Mouse (Mus musculus) liver, postnatal 0 days (tissue): ENCODE results near the gene Zfp846. TPM values are rescaled to one million over a fixed set of nuclear protein-coding genes. Genes with fewer than 3 reads are reported as not detected.

ENCODE experiments used
- ATAC-seq: fragments of 200-750 bp; cut with Nextera tagmentation; 2 replicates; pipeline ENCODE4 v1.8.0; 2017; ENCODE audit warnings: mild to moderate bottlenecking, moderate library complexity
- DNase-seq: peaks from one replicate; pipeline ENCODE4 v3.0.0-alpha.2; 2016
- H3K27ac ChIP-seq: fragments of 300-500 bp; sonication (generic); 2 replicates; pipeline ENCODE4 v1.5.1; 2014; ENCODE audit warnings: antibody characterized with exemption, moderate library complexity, mild to moderate bottlenecking, low read depth
- H3K27me3 ChIP-seq: fragments of 300-500 bp; sonication (generic); 2 replicates; pipeline ENCODE4 v1.6.1; 2014; ENCODE audit warnings: low read length, control low read depth, mixed read lengths; ENCODE audit not compliant: insufficient read depth
- H3K36me3 ChIP-seq: fragments of 300-500 bp; sonication (generic); replicated peaks from 2 replicates; pipeline ENCODE4 v1.6.1; 2014; ENCODE audit warnings: mild to moderate bottlenecking, control low read depth, low read length, moderate library complexity, mixed read lengths; ENCODE audit not compliant: insufficient read depth
- H3K4me1 ChIP-seq: fragments of 300-500 bp; sonication (generic); 2 replicates; pipeline ENCODE4 v1.6.1; 2014; ENCODE audit warnings: antibody characterized with exemption, mild to moderate bottlenecking, control low read depth; ENCODE audit not compliant: insufficient read depth
- H3K4me2 ChIP-seq: fragments of 300-500 bp; sonication (generic); 2 replicates; pipeline ENCODE4 v1.6.1; 2014; ENCODE audit warnings: low read depth, mild to moderate bottlenecking, low read length, moderate library complexity, mixed read lengths
- H3K4me3 ChIP-seq: fragments of 300-500 bp; sonication (generic); 2 replicates; pipeline ENCODE4 v1.5.1; 2014; ENCODE audit warnings: low read depth, low read length
- H3K9ac ChIP-seq: fragments of 300-500 bp; sonication (generic); replicated peaks from 2 replicates; pipeline ENCODE4 v1.6.1; 2014; ENCODE audit warnings: mild to moderate bottlenecking, moderate library complexity
- H3K9me3 ChIP-seq: fragments of 300-500 bp; sonication (generic); 2 replicates; pipeline ENCODE4 v1.6.1; 2016; ENCODE audit warnings: mild to moderate bottlenecking, control low read depth, low read length, mixed read lengths
- CTCF ChIP-seq: sonication (generic); IDR thresholded peaks from 2 replicates; pipeline ENCODE4 v1.5.1; 2016; ENCODE audit warnings: antibody characterized with exemption, low read depth
- EP300 ChIP-seq: IDR thresholded peaks from 2 replicates; pipeline ENCODE4 v1.6.1; 2016; ENCODE audit warnings: antibody characterized with exemption, low read depth, mild to moderate bottlenecking
- WGBS: fragments of 180-500 bp; shearing (Covaris S2); extraction: QIAGEN DNeasy Blood & Tissue Kit; methylation state at CpG from one replicate; pipeline ENCODE4 v1.1.7; 2014; ENCODE audit not compliant: insufficient replicate concordance; 5-methylcytosine and 5-hydroxymethylcytosine counted together
- polyA plus RNA-seq: library from polyadenylated mRNA; unstranded; fragments of >200 nt; fragmentation: Nextera tagmentation; extraction: Ambion mirVana; gene quantifications from 2 replicates; pipeline ENCODE4 v1.2.1, GENCODE M21; 2015

Zfp846 gene
- polyA plus RNA-seq, 1 experiment from 2014 or later = 2.1 TPM

DNA sequence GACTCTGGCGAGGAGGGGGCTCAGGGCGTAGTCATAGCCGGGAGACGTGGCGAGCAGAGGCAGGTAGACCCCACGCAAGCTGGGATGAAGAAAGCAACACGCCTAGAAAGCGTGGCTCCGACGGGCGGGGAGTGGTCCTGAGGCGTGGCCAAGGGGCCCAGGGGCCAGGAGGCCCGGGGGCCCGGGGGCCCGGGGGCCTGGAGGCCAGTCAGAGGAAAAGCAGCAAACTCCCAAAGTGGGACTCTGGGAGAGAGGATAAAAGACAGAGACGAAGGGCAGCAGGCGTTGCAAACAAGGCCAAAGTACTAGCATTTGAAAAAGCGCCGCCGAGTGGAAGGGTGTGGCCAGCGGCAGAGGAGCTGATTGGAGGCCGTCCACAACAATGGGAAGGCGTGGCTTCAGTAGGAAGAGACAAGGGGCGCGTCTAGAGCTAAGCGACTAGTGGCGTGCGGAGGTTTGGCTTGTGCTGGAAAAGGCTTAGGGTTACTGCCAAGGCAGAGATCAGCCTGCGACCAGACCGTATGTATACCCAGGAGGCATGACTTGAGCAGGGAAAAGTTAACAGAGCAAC is 61.9 kb downstream of the Zfp846 start:
- H3K4me3 ChIP-seq = peak overlapping the region; percentile 95
- peaks cover 20% of the 10 kb centered on the region for H3K4me1 ChIP-seq
- H3K9ac ChIP-seq = peak overlapping the region; percentile 92
- peak; percentile 88 for DNase-seq
- H3K36me3 ChIP-seq = peaks cover 26% of the 10 kb centered on the region
- peak overlapping the region; percentile 95 for H3K27ac ChIP-seq
- 0 out of 2 replicates have a peak, but pooled peaks have one; percentile 12 for TF ChIP-seq EP300
- TF ChIP-seq CTCF = no peak; the same call in 1 of the 2 replicates
- WGBS = under 1% methylated on average over 30 of the region's 30 CpGs
- no peaks in the 10 kb centered on the region for H3K9me3 ChIP-seq
- H3K4me2 ChIP-seq = peak overlapping the region; percentile 90
- H3K27me3 ChIP-seq = no peaks in the 10 kb centered on the region
- ATAC-seq = peak; percentile 77

DNA sequence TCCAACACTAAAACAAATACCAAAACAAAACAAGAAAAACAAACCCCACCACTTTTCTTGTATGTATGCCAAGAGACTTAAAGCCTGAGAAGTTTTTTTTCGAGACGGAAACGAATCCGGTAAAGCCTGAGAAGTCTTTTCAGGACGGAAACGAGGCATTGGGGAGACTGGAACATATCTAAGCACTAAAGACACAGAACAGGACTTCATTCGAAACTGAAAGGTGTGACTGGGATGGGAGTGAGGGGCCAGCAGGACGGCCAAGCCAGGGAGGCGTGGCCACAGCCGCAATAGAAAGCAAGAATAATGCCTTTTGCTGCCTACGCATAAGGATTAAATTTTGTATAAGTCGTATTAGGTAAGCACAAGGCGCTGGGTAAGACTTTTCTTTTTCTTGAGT is 62.7 kb downstream of the Zfp846 start:
- H3K36me3 ChIP-seq = peaks cover 18% of the 10 kb centered on the region
- peak overlapping the region; percentile 92 for H3K9ac ChIP-seq
- peak overlapping the region; percentile 95 for H3K27ac ChIP-seq
- no peak for TF ChIP-seq CTCF
- no peak for TF ChIP-seq EP300
- WGBS = 4% methylated on average over 13 of the region's 13 CpGs
- no peaks in the 10 kb centered on the region for H3K27me3 ChIP-seq
- H3K4me2 ChIP-seq = peak overlapping the region; percentile 90
- no peak for DNase-seq
- H3K4me1 ChIP-seq = peaks cover 20% of the 10 kb centered on the region
- H3K4me3 ChIP-seq = peak overlapping the region; percentile 95
- H3K9me3 ChIP-seq = no peaks in the 10 kb centered on the region
- ATAC-seq = no peak

DNA sequence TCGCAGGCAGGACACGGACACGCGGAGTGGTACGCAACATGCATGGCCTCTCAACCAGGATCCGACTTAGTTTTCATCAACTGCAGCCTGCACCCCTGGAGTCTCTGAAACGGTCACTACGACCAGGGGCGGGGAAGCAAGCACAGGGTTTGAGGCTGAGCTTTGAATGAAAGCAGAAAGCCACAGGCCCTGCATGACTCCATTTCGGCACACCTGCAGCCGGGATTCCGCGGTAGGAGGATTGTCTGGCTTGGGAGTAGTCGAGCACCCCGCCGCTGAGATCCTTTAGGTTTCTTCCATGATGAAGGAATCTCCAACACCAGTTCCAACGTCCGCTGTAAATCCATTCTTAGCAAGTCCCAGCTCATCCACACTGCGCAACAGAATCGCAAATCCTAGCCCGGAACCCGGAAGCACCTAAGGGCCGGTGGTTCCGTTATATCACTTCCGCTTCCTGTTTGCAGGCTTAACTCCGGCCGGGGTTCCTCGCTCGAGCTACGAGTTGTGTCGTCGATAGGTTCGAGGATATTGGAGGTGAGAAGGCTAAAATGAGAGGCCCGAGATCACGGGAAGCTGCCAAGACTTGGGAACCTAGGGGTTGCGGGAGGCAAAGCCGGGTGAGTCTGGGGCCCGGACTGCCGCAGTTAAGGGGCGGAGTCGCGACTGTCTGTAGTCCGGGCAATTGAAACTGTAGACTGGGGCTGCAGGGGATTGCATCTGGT is 63.4 kb downstream of the Zfp846 start, which contains the start of gene Fbxl12:
Gene Fbxl12, minus strand, starts transcription at position 408 of the 722 bp plus-strand sequence.
- Histone ChIP-seq H3K9ac (peak within 1 kb of the TSS; percentile 92), H3K4me1 (peaks cover 20% of the 10 kb centered on the region), H3K9me3 (no peaks in the 10 kb centered on the region), H3K4me2 (peak within 1 kb of the TSS; percentile 90), H3K27ac (peak within 1 kb of the TSS; percentile 95), H3K4me3 (peak within 1 kb of the TSS; percentile 95), H3K36me3 (peaks cover 11% of the 10 kb centered on the region), H3K27me3 (no peaks in the 10 kb centered on the region)
- ATAC-seq (peak; percentile 50), DNase-seq (peak; percentile 82)
- WGBS = under 1% methylated on average over 43 of the region's 43 CpGs
- TF ChIP-seq CTCF (no peak), EP300 (no peak)

DNA sequence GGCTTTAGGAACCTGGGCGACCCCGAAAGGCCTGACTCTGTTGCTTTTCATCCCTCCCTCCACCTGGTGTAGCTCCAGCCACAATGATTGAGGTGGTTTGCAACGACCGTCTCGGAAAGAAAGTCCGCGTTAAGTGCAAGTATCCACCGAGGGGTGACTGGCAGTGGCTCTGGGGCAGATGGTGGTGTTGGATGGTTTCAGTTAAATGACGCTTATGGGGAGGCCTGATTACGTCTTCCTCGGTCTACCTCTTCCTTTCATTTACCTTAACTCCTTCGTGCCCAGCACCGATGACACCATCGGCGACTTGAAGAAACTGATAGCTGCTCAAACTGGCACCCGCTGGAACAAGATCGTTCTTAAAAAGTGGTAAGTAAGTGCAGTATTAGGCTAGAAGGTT is 64.0 kb downstream of the Zfp846 start:
- H3K9me3 ChIP-seq = no peaks in the 10 kb centered on the region
- no peak for DNase-seq
- H3K4me3 ChIP-seq = peak overlapping the region; percentile 95
- 2% methylated on average over 17 of the region's 17 CpGs for WGBS
- H3K27me3 ChIP-seq = no peaks in the 10 kb centered on the region
- TF ChIP-seq EP300 (no peak), CTCF (no peak)
- H3K4me2 ChIP-seq = peak overlapping the region; percentile 90
- H3K36me3 ChIP-seq = peaks cover 10% of the 10 kb centered on the region
- peak overlapping the region; percentile 95 for H3K27ac ChIP-seq
- H3K4me1 ChIP-seq = peaks cover 20% of the 10 kb centered on the region
- no peak for ATAC-seq
- peak overlapping the region; percentile 92 for H3K9ac ChIP-seq

DNA sequence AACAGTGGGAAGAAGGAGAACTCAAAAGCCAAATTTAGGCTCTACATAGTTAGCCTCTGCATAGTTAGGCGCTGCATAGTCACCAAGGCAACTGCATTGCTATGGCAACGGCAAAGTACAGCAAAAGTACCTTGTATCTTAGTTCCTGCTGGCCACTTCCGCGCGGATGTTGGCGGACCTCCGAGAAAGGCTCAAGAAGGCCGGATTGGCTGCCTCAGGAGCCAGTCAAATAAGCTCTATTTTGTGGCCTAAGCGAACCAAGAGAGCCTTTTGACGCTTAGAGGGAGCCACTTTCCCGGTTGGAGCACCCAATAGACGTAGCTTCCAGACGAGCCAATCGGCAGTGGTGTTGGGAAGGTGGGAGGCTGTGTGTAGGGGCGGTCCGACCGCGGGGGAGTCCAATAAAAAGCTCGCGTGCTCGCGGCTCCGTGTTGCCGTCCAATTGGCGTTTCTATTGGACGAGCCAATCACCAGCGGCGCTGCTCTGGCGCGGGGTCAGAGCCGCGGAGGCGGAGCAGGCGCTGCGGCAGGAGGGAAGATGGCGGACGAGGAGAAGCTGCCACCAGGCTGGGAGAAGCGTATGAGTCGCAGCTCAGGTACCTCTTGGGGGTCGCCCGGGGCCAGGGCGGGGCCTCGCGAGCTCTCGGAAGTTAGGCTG is 70.6 kb downstream of the Zfp846 start, which contains the start of gene Pin1:
Gene Pin1, plus strand, starts transcription at position 494 of the 658 bp plus-strand sequence.
- Histone ChIP-seq H3K4me1 (0 out of 2 replicates have a peak, but pooled peaks cover 14% of the 10 kb centered on the region), H3K36me3 (peaks cover 23% of the 10 kb centered on the region), H3K27ac (peak within 1 kb of the TSS; percentile 48; the same call in 1 of the 2 replicates), H3K9me3 (no peaks in the 10 kb centered on the region), H3K4me3 (peak within 1 kb of the TSS; percentile 97), H3K9ac (peak within 1 kb of the TSS; percentile 93), H3K27me3 (no peaks in the 10 kb centered on the region), H3K4me2 (peak within 1 kb of the TSS; percentile 93)
- TF ChIP-seq EP300 = peak; percentile 13; the same call in 1 of the 2 replicates
- peak; percentile 5; the same call in 1 of the 2 replicates for TF ChIP-seq CTCF
- WGBS = 1% methylated on average over 45 of the region's 45 CpGs
- ATAC-seq = peak; percentile 99
- DNase-seq = peak; percentile 97
